Mouse (Mus musculus) urinary bladder, postnatal 25 days (tissue): ENCODE measurements around the gene Cblc.

Experiments used
- DNase-seq: peaks from one replicate; pipeline ENCODE4 v3.0.0; 2022; ENCODE audit warnings: low spot score

Cblc gene

GRCm38 (mm10) chr7:19782645-19783044 lies 14.0 kb downstream of the Cblc start:
- no peak for DNase-seq

GRCm38 (mm10) chr7:19781741-19782140 lies 14.9 kb downstream of the Cblc start:
- DNase-seq, result no peak

DNA sequence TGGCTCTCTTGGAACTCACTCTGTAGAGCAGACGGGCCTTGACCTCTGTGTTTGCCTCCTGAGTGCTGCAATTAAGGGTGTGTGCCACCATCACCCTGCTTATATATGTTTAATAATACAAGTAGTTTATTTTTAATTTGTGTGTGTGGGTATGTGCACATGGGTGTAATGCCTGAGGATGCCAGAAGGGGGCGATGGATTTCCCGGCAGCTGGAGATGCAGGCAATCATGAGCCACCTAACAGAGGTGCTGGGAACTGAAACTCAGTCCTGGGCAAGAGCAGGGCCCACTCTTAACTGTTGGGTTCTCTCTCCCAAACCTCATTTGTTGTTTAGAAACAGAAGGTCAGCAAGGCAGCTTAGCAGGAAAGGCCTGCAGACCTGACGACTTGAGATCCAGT lies 16.7 kb downstream of the Cblc start:
- DNase-seq, result no peak

DNA sequence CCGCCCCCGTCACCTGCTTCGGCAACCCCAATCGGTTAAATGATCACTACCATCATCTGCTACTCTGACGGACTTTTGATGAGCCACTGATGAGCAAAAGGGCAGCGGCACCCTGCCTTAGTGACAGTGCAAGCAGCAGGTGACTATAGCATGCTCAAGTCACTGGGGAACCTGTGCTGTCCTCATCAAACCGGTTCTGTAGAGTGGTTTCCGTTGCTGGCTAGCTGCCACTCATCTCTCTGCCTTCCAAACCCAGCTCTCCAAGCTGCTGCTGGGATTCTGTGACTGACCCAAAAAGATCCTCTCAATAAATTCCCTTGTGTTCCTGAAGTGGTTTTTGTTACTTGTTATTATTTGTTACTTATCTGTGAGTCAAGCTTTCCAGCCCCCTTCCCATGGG lies 18.0 kb downstream of the Cblc start:
- no peak for DNase-seq

GRCm38 (mm10) chr7:19777049-19777723 lies 19.4 kb downstream of the Cblc start:
- no peak for DNase-seq

DNA sequence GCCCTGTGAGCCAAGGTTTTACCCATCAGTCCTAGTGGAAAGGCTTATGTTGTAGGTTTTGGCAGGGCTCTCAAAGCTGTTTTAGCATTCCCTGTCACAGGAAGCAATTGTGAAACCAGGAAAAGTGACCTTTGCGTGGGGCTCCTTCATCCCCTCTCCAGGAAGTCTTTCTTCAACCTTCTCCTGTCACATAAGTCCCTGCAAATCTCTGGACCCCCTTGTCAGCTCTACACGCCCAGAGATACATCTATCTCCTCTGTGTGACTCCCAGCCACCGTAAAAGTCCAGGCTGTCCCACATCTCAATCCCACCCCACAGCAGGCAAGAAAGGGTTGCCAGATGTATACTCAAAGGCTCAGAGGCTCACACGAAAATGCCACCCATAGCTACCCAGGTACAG lies 24.9 kb downstream of the Cblc start:
- DNase-seq, result no peak

DNA sequence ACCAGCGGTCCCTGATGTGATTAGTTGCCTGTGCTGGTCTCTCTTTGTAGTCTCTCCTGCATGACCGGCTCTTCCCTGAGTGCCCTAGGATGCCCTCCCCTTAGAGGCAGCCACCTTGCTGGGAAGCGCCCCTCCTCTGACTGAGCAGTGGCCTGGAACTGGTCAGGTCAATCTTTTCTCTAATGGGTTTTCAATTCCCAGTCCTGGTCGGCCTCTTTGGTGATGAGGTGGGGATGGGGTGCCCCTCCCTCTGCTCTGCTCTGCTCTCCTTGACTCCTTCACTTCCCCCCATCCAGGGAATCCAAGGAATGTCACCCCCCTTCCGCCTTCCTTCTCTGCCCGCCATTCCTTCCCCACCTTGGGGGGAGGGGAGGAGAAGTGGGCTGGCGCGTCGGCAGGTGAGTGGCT lies 25.6 kb downstream of the Cblc start, which contains the start of gene Bcam:
TSS of gene Bcam (minus strand) at position 33 of the 408 bp plus-strand sequence.
- no peak for DNase-seq

- peak; percentile 90 for DNase-seq
These were observed 26.2 kb downstream of the Cblc start for GRCm38 (mm10) chr7:19770375-19770754.

GRCm38 (mm10) chr7:19769434-19770374 lies 26.9 kb downstream of the Cblc start:
- DNase-seq, result no peak

- DNase-seq, result peak; percentile 25
These were observed 27.6 kb downstream of the Cblc start for GRCm38 (mm10) chr7:19769001-19769400.

DNA sequence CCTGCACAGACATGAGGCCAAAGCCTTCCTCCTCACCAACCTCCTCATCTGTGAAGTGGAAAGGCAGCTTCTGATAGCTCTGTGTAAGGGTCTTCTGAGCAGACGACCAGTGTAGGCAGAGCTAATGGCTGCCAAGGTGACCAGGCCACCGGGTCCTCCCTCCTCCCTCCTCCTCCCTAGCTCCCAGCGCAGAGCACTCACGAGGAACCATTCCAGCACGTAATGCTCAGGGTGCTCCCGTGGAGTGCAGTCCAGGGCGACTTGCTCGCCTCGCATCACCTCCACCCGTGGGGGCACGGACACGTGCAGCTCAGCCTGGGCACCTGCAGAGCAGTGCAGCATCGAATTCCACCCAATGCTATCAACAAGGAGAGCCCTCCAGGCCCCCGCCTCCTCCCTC lies 28.4 kb downstream of the Cblc start:
- DNase-seq, result no peak

GRCm38 (mm10) chr7:19764581-19764980 lies 32.0 kb downstream of the Cblc start:
- DNase-seq, result no peak

DNA sequence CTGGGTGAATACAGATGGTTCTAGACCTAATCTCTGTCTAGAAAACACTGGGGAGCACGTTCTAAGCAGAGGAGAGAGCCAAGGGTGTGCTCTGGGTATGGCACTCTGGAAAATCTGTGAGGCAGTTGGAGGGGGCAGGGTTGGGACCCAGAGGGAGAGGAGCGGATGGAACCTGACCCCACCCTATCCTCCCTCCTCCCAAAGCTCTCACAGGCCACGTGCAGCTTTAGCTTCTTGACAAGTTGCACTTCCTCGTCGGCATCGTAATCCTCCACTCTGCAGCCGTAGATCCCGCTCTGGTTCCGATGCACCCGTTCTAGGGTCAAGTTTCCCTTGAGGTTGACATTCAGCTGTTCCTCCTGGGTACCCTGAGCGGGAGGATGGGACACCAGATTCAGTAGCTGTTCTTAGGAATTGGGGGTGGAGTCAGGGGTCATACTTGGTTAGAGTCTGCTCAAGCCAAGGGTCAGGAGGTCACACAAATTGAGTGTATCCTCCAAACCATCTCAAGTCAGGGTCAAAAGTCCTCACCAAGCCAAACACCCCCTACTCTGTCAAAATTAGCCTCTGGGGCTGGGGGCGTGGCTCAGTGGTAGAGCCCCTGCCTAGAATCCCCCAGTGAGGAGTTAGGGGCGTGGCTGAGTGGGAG lies 32.7 kb downstream of the Cblc start:
- DNase-seq, result no peak

DNA sequence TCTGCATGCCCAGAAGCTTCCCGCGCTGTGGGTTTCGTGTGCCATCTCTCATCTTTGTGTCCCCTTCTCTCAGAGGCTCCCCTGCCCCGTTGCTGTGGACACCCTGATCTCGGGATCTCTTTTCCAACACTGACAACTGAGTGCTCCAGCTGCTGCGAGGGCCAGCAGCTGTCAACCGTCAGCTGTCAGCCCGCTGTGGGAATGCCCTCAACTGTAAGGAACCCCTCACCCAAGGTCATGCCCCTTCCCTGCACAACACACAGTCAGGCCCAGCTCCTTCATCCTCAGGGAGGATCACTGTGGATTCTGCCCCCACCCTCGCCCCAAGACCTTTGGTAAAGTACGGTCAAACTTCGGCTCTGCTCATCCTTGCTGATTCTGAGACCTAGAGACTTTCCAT lies 34.3 kb downstream of the Cblc start:
- no peak for DNase-seq

DNA sequence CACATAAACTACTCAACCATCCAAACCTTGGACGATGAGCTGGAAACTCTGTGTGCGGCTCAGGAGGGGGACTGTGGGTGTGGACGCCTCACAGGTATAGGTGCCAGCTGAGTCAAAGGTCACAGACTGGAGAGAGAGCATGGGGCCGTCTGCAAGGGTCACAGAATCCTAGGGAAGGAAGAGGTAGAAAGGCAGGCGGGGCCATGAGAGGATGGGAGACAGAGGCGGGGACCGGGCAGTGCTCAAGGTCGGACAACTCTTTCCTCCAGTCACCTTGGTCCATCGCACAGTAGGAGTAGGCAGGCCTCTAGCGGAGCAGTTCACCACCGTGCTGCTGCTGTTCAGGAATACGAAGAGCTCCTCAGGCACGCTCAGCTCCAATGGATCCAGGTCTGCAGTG lies 36.6 kb downstream of the Cblc start:
- no peak for DNase-seq

- no peak for DNase-seq
These were observed 38.0 kb downstream of the Cblc start for GRCm38 (mm10) chr7:19758623-19759022.

DNA sequence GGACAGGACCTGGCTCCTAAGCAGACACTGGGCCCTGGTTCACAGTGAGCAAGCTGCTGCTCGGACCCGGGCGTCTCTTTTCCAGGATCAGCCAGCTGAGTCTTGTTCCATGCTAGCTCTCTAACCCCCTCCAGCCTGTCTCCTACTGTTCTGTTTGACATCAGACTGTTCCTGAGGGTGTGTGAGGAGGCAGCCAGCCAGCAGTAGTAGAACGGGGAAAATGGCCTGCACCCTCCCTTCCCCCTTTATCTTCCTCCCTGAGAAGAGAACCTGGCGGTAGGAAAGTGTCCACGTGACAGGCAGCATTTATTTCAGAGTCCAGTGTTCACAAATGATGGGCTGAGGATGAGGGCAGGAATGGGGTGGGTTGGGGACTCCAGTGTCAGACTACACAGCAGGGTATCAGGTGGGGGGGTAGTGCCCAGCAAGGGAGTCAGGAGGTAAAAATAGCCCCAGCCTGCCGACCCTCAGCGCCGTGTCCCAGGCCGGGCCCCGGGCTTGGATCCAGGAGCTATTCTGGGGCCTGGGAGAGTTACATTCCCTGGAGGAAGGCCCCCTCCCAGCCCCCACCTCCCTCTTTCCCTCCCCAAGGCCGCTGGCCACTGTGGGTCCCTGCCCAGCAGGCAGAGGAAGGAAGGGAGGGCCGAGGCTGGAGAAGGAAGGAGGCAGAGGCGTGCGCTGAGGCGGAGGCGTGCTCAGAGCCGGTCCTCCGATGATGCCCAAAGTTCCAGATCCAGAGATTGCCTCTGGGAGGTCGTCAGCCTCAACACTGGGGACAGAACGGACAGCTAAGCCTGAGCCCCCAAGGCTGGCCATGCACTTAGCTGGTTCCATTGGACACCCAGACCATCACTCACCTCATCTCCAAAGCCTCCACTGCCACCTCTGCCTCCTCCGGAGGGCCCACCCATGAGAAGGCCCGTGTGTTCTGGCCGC lies 40.5 kb downstream of the Cblc start:
- DNase-seq, result no peak

GRCm38 (mm10) chr7:19755008-19755407 lies 41.6 kb downstream of the Cblc start:
- no peak for DNase-seq

DNA sequence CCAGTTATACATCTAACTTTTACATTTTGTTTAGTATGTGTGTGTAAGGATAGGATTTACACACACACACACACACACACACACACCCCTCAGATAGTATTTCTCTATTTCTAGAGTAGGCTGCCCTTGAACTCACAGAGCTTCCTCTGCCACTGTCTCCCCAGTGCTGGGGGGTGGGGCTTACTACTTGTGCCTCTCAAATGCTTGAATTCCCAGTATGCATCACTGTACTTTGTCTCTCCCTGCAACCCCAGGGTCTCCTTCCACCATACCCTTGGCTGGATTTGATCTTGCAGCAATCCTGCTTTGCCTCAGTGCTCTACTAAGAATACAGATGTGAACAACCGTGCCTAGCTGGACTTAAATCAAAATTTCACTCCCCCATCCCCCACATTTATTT lies 42.5 kb downstream of the Cblc start:
- DNase-seq, result no peak

DNA sequence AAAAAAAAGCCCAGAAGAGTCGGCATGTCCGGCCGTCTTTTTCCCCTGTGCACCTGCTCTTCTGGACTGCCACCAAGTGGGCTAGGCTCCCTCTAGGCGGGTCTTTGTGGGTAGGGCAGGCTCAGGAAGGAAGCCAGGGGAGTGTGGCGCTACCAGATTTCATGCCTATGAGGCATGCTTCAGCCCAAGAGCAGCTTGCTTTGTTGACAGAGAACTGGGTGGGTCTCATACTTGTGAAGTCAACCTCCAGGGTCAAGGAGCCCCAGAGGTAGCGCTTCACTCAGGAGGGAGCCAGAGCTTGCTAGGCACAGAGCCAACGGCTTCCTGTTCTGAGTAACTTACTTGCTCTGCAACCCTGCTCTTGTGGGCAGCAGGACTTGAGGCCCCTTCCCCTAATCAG lies 43.0 kb downstream of the Cblc start:
- DNase-seq, result peak; percentile 54

- DNase-seq, result no peak
These were observed 44.0 kb downstream of the Cblc start for GRCm38 (mm10) chr7:19752652-19753051.

- no peak for DNase-seq
These were observed 45.6 kb downstream of the Cblc start for GRCm38 (mm10) chr7:19751070-19751383.
